Mouse (Mus musculus) fibroblast of lung, adult 2 months (primary cell): Measurements from ENCODE around the gene Gpx1.
"Not testable (repeated sequence)": the region's sequence is repeated elsewhere in the genome, so short reads cannot be mapped to it uniquely, and the experiment has no call there.

Source experiments
- DNase-seq: peaks from one replicate; pipeline ENCODE4 v3.0.0-alpha.2; 2011; ENCODE audit warnings: low read depth

Gene Gpx1

GRCm38 (mm10) chr9:108338886-108339781, at the start of gene Gpx1:
Gene Gpx1, plus strand, starts transcription at chr9:108338903.
- DNase-seq, result peak; percentile 87

GRCm38 (mm10) chr9:108289347-108289746, 49.4 kb upstream of the Gpx1 start:
- no peak for DNase-seq

- DNase-seq, result peak; percentile 98
These were observed 48.5 kb upstream of the Gpx1 start, which contains the start of gene Nicn1 for GRCm38 (mm10) chr9:108290016-108290750. Gene Nicn1, plus strand, starts transcription at chr9:108290429.

GRCm38 (mm10) chr9:108290773-108291172, 47.9 kb upstream of the Gpx1 start:
- DNase-seq, result no peak

- no peak for DNase-seq
These were observed 42.0 kb upstream of the Gpx1 start, which contains the start of gene Amt for GRCm38 (mm10) chr9:108296453-108297355. Gene Amt, plus strand, starts transcription at chr9:108296853.

GRCm38 (mm10) chr9:108301853-108302252, 36.9 kb upstream of the Gpx1 start:
- no peak for DNase-seq

- DNase-seq, result no peak
These were observed 34.0 kb upstream of the Gpx1 start for GRCm38 (mm10) chr9:108304716-108305115.

GRCm38 (mm10) chr9:108305170-108305569, 33.5 kb upstream of the Gpx1 start:
- DNase-seq, result no peak

- peak; percentile 100 for DNase-seq
These were observed 32.8 kb upstream of the Gpx1 start, which contains the start of the genes Rhoa and Tcta for GRCm38 (mm10) chr9:108305629-108306520. Gene Rhoa, plus strand, starts transcription at chr9:108306129. Gene Tcta, minus strand, starts transcription at chr9:108306160.

GRCm38 (mm10) chr9:108306571-108306980, 32.1 kb upstream of the Gpx1 start:
- no peak for DNase-seq

- DNase-seq, result no peak
These were observed 31.5 kb upstream of the Gpx1 start for GRCm38 (mm10) chr9:108307021-108307807.

- no peak for DNase-seq
These were observed 30.6 kb upstream of the Gpx1 start for GRCm38 (mm10) chr9:108308141-108308540.

- no peak for DNase-seq
These were observed 21.1 kb upstream of the Gpx1 start for GRCm38 (mm10) chr9:108317572-108317971.

- DNase-seq, result no peak
These were observed 20.2 kb upstream of the Gpx1 start for GRCm38 (mm10) chr9:108318462-108318861.

- DNase-seq, result not testable (repeated sequence)
These were observed 16.6 kb upstream of the Gpx1 start for GRCm38 (mm10) chr9:108322054-108322453.

- DNase-seq, result no peak
These were observed 13.9 kb upstream of the Gpx1 start for GRCm38 (mm10) chr9:108324784-108325183.

GRCm38 (mm10) chr9:108325811-108326210, 12.9 kb upstream of the Gpx1 start:
- no peak for DNase-seq

- no peak for DNase-seq
These were observed 704 bp upstream of the Gpx1 start for GRCm38 (mm10) chr9:108337848-108338550.

GRCm38 (mm10) chr9:108338551-108338885, 185 bp upstream of the Gpx1 start:
- no peak for DNase-seq
